Mouse (Mus musculus): ENCODE measurements at regions not wholly inside any gene's neighbourhood (a gene's known extent, or its start where the extent isn't known, plus 50 kb on each side); places are given as distances from the start of the nearest gene placed in this dataset.

DNA sequence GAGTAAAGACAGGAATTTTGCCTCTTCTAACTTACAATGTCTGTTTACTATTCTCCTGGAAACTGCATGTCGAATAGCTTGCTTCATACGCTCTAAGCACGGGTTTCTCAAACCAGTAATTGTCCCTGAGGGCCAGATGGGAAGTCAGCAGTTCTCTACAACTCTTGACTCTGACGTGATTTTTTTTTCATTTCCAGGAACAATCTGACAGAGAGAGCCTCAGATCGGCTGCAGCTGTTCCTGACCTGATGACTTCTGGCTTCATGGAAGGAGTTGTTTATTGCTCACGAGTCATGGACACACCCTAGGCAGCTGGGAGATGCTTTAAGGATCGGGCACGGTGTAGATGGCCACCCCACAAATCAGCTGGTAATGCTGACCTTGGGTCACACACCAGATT lies 162.9 kb upstream of the Sdk2 start:
- Histone ChIP-seq H3K27me3 (replicated peaks) (peaks cover 90% of the 10 kb centered on the region), H3K4me3 (replicated peaks in 1 of 3; ENCODE audit: low read depth in 2 of 3, low read length in 2 of 3, poor library complexity in 1 of 3) (no peak overlapping the region), H3K9me3 (replicated peaks; ENCODE audit: low read length) (peaks cover 4% of the 10 kb centered on the region), H3K27ac (ENCODE audit: insufficient read depth, low read depth) (no peak overlapping the region), H3K4me2 (ENCODE audit: insufficient read depth, low read depth, poor library complexity, severe bottlenecking) (no peak overlapping the region), H3K9ac (ENCODE audit: insufficient read depth, low read depth) (no peak overlapping the region), H3K36me3 (replicated peaks in 1 of 2; ENCODE audit: control insufficient read depth in 1 of 2, insufficient read depth in 1 of 2, low read length in 1 of 2) (no peaks in the 10 kb centered on the region), H3K79me2 (replicated peaks; ENCODE audit: control insufficient read depth, extremely low read depth, insufficient read depth, poor library complexity, severe bottlenecking) (no peaks in the 10 kb centered on the region), H3K4me1 (ENCODE audit: control insufficient read depth in 1 of 2, insufficient read depth in 2 of 2) (peaks cover 0 to 4% of the 10 kb centered on the region in 2 experiments; a peak in 2 of 4 replicates)
- in situ Hi-C loops (cut with MboI; ENCODE audit: low pct_ligation_motif_present, low pct_unique_long_range_greater_than_20kb, low sequenced_read_pairs) = no loop called here
- TF ChIP-seq HCFC1 (IDR thresholded peaks at IDR 0.05; ENCODE audit: low read depth, low read length) (no peak), SMC3 (IDR thresholded peaks at IDR 0.05; ENCODE audit: low read depth, low read length) (no peak), IRF4 (IDR thresholded peaks at IDR 0.05; ENCODE audit: low read depth, low read length) (no peak), PAX5 (IDR thresholded peaks at IDR 0.05; ENCODE audit: low read length) (no peak), POLR2AphosphoS2 (IDR thresholded peaks at IDR 0.05; ENCODE audit: low read depth, low read length) (no peak), MAX (IDR thresholded peaks at IDR 0.05; ENCODE audit: low read length) (no peak)
- dilution Hi-C loops (cut with MboI; ENCODE audit: extremely low pct_ligation_motif_present, extremely low pct_unique_long_range_greater_than_20kb, low sequenced_read_pairs) = no loop called here
- DNase-seq (ENCODE audit: extremely low read depth) = no peak

GRCm38 (mm10) chr11:114229196-114229595 lies 162.3 kb upstream of the Sdk2 start:
- peaks cover 0 to 10% of the 10 kb centered on the region in 2 experiments; a peak in 2 of 4 replicates for H3K4me1 ChIP-seq (ENCODE audit: control insufficient read depth in 1 of 2, insufficient read depth in 2 of 2)
- H3K4me2 ChIP-seq (ENCODE audit: insufficient read depth, low read depth, poor library complexity, severe bottlenecking) = no peak overlapping the region
- H3K4me3 ChIP-seq (replicated peaks in 1 of 3; ENCODE audit: low read depth in 2 of 3, low read length in 2 of 3, poor library complexity in 1 of 3) = no peak overlapping the region
- H3K27ac ChIP-seq (ENCODE audit: insufficient read depth, low read depth) = no peak overlapping the region
- H3K9ac ChIP-seq (ENCODE audit: insufficient read depth, low read depth) = no peak overlapping the region
- H3K27me3 ChIP-seq (replicated peaks) = peaks cover 87% of the 10 kb centered on the region
- no peaks in the 10 kb centered on the region for H3K9me3 ChIP-seq (replicated peaks; ENCODE audit: low read length)
- TF ChIP-seq POLR2A (IDR thresholded peaks at IDR 0.05; ENCODE audit: low read depth, low read length) (no peak), E2F4 (IDR thresholded peaks at IDR 0.05; ENCODE audit: insufficient replicate concordance, low read depth, low read length) (no peak), NRF1 (IDR thresholded peaks at IDR 0.05; ENCODE audit: low read depth, low read length) (no peak), ZNF384 (IDR thresholded peaks at IDR 0.05; ENCODE audit: low read depth, low read length) (no peak), UBTF (IDR thresholded peaks at IDR 0.05; ENCODE audit: low read depth, low read length) (no peak), ZC3H11A (IDR thresholded peaks at IDR 0.05; ENCODE audit: low read depth, low read length) (no peak), JUND (conservative IDR thresholded peaks at IDR 0.05; ENCODE audit: low read depth, low read length) (no peak), SIN3A (IDR thresholded peaks at IDR 0.05; ENCODE audit: low read length) (no peak), USF1 (IDR thresholded peaks at IDR 0.05; ENCODE audit: low read depth, low read length) (no peak), RCOR1 (conservative IDR thresholded peaks at IDR 0.05; ENCODE audit: low read depth, low read length) (no peak), MAX (IDR thresholded peaks at IDR 0.05; ENCODE audit: low read length) (no peak), POLR2AphosphoS2 (IDR thresholded peaks at IDR 0.05; ENCODE audit: low read depth, low read length) (no peak), MAZ (IDR thresholded peaks at IDR 0.05; ENCODE audit: low read depth, low read length) (no peak), HCFC1 (IDR thresholded peaks at IDR 0.05; ENCODE audit: low read depth, low read length) (no peak), IRF4 (IDR thresholded peaks at IDR 0.05; ENCODE audit: low read depth, low read length) (no peak), JUN (IDR thresholded peaks at IDR 0.05; ENCODE audit: insufficient read depth, low read depth, low read length) (no peak), MEF2A (IDR thresholded peaks at IDR 0.05; ENCODE audit: borderline replicate concordance, low read depth, low read length) (no peak), MXI1 (IDR thresholded peaks at IDR 0.05; ENCODE audit: low read depth, low read length) (no peak), SMC3 (IDR thresholded peaks at IDR 0.05; ENCODE audit: low read depth, low read length) (no peak)
- H3K36me3 ChIP-seq (replicated peaks in 1 of 2; ENCODE audit: control insufficient read depth in 1 of 2, insufficient read depth in 1 of 2, low read length in 1 of 2) = no peaks in the 10 kb centered on the region
- no peaks in the 10 kb centered on the region for H3K79me2 ChIP-seq (replicated peaks; ENCODE audit: control insufficient read depth, extremely low read depth, insufficient read depth, poor library complexity, severe bottlenecking)
- in situ Hi-C loops (cut with MboI; ENCODE audit: low pct_ligation_motif_present, low pct_unique_long_range_greater_than_20kb, low sequenced_read_pairs) (no loop called here), dilution Hi-C loops (cut with MboI; ENCODE audit: extremely low pct_ligation_motif_present, extremely low pct_unique_long_range_greater_than_20kb, low sequenced_read_pairs) (no loop called here)
- DNase-seq (ENCODE audit: extremely low read depth) = no peak

All from CH12.LX (cell line).